Mouse (Mus musculus) embryonic facial prominence, embryonic 14.5 days (tissue): ENCODE data around the gene A630010A05Rik. TPM values are rescaled to one million over a fixed set of nuclear protein-coding genes. Genes with fewer than 3 reads are reported as not detected.
"Not testable (repeated sequence)": the region's sequence is repeated elsewhere in the genome, so short reads cannot be mapped to it uniquely, and the experiment has no call there.

Source experiments
- ATAC-seq: fragments of 200-750 bp; cut with Nextera tagmentation; 2 replicates; pipeline ENCODE4 v1.8.0; 2017; ENCODE audit warnings: low read depth, moderate number of reproducible peaks, moderate TSS enrichment
- DNase-seq: peaks from one replicate; pipeline ENCODE4 v3.0.0-alpha.2; 2015; ENCODE audit warnings: low spot score
- H3K27ac ChIP-seq: fragments of 300-500 bp; sonication (generic); replicated peaks from 2 replicates; pipeline ENCODE4 v1.5.1; 2014; ENCODE audit warnings: low read depth, mild to moderate bottlenecking, low read length, moderate library complexity
- H3K27me3 ChIP-seq: fragments of 300-500 bp; sonication (generic); replicated peaks from 2 replicates; pipeline ENCODE4 v1.6.1; 2014; ENCODE audit warnings: low read length; ENCODE audit not compliant: control insufficient read depth, insufficient read depth
- H3K36me3 ChIP-seq: fragments of 300-500 bp; sonication (generic); 2 replicates; pipeline ENCODE4 v1.6.1; 2014; ENCODE audit warnings: low read length, mixed read lengths; ENCODE audit not compliant: control insufficient read depth, insufficient read depth
- H3K4me1 ChIP-seq: fragments of 300-500 bp; sonication (generic); 2 replicates; pipeline ENCODE4 v1.6.1; 2014; ENCODE audit warnings: antibody characterized with exemption, low read length; ENCODE audit not compliant: control insufficient read depth, insufficient read depth
- H3K4me2 ChIP-seq: fragments of 300-500 bp; sonication (generic); 2 replicates; pipeline ENCODE4 v1.6.1; 2014; ENCODE audit warnings: low read depth, mild to moderate bottlenecking, low read length, moderate library complexity, mixed read lengths
- H3K4me3 ChIP-seq: fragments of 300-500 bp; sonication (generic); 2 replicates; pipeline ENCODE4 v1.5.1; 2014; ENCODE audit warnings: low read depth, mild to moderate bottlenecking, low read length
- H3K9ac ChIP-seq: fragments of 300-500 bp; sonication (generic); 2 replicates; pipeline ENCODE4 v1.6.1; 2014; ENCODE audit warnings: low read depth, mild to moderate bottlenecking, low read length, moderate library complexity, mixed read lengths
- H3K9me3 ChIP-seq: fragments of 300-500 bp; sonication (generic); 2 replicates; pipeline ENCODE4 v1.6.1; 2016; ENCODE audit warnings: low read length; ENCODE audit not compliant: control insufficient read depth
- WGBS: fragments of 180-500 bp; shearing (Covaris S2); extraction: QIAGEN DNeasy Blood & Tissue Kit; methylation state at CpG from one replicate; pipeline ENCODE4 v1.1.7; 2014; 5-methylcytosine and 5-hydroxymethylcytosine counted together
- polyA plus RNA-seq: library from polyadenylated mRNA; unstranded; fragments of >200 nt; fragmentation: Nextera tagmentation; extraction: Ambion mirVana; gene quantifications from 2 replicates; pipeline ENCODE4 v1.2.1, GENCODE M21; 2014

A630010A05Rik gene
- not detected in 2 replicates for polyA plus RNA-seq

DNA sequence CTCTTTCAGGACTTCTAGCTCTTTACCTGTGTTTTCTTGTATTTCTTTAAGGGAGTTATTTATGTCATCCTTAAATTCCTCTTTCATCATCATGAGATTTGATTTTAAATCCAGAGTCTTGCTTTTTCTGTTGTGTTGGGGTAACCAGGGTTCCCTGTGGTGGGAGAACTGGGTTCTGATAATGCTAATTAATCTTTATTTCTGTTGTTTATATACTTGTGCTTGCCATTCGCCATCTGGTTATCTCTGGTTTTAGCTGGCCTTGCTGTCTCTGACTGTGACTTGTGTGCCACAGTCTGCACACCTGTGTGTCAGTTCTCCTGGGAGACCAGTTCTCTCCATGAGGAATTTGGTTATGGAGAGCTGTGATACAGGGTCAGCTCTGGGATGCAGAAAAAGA lies at the start of gene A630010A05Rik:
Gene A630010A05Rik (plus strand): TSS at position 301 of the 400 bp plus-strand sequence.
- no peak within 1 kb of the TSS for H3K27ac ChIP-seq
- WGBS: 85% methylated on average over 1 of the region's 1 CpGs

DNA sequence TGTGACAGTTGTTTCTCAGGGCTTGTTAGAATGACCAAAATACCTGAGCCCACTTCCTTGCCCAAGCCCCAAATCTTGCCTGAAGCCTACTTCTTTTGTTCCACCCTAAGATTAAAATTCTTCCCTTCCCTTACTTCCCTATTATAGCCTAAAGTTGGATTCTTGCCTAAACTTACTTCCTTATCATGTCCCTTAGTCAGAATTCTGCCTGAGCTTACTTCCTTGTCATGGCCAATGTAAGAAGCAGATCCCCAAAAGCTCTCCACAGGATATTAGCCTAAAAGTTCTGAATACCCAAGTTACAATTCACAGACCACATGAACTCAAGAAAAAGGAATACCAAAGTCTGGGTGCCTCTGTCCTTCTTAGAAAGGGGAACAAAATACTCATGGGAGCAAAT lies 26.4 kb upstream of the A630010A05Rik start:
- no peak for DNase-seq
- Histone ChIP-seq H3K9ac (no peak overlapping the region), H3K27ac (no peak overlapping the region), H3K27me3 (no peaks in the 10 kb centered on the region), H3K4me3 (no peak overlapping the region), H3K4me2 (no peak overlapping the region), H3K4me1 (no peaks in the 10 kb centered on the region), H3K9me3 (no peaks in the 10 kb centered on the region), H3K36me3 (no peaks in the 10 kb centered on the region)
- no peak for ATAC-seq

More for the DNA sequence above, at the start of gene A630010A05Rik:
- ATAC-seq: no peak
- Histone ChIP-seq H3K9me3 (no peaks in the 10 kb centered on the region), H3K27me3 (no peaks in the 10 kb centered on the region), H3K4me3 (no peak within 1 kb of the TSS), H3K4me1 (no peaks in the 10 kb centered on the region), H3K9ac (no peak within 1 kb of the TSS), H3K36me3 (no peaks in the 10 kb centered on the region), H3K4me2 (no peak within 1 kb of the TSS)
- DNase-seq: no peak

DNA sequence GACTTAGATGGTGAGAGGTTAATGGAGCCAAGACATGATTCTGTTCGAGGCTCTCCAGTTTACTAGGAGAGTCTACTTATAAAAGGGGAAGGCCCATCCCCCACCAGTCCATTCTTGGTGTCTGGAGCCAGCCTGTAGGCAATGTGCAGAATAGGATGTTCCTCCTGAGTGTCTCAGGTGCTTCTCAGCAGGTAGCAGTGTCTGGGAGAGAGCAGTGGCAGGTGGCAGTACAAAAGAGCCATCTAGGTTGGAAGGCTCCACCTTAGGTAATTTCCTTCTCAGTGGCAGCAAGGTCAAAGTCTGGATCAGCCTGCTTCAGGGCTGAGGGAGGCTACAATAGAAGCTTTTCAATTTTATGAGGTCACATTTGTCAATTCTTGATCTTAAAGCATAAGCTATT lies 4.9 kb upstream of the A630010A05Rik start:
- not testable (repeated sequence) for H3K4me2 ChIP-seq, H3K4me3 ChIP-seq, H3K9ac ChIP-seq, H3K27ac ChIP-seq, H3K4me1 ChIP-seq, H3K36me3 ChIP-seq, DNase-seq, H3K27me3 ChIP-seq, ATAC-seq, H3K9me3 ChIP-seq
- WGBS: 52% methylated on average over 1 of the region's 1 CpGs

Other genes starting within 250 kb of the A630010A05Rik start
- gene Fopnl, start 244.9 kb upstream of the A630010A05Rik start, polyA plus RNA-seq: 126 and 148 TPM in 2 replicates
- gene Abcc1, start 200.8 kb upstream of the A630010A05Rik start, polyA plus RNA-seq: 9.7 and 10.4 TPM in 2 replicates